Mouse (Mus musculus) limb, embryonic 15.5 days (tissue): Measurements from ENCODE around the gene Notch2. TPM values are rescaled to one million over a fixed set of nuclear protein-coding genes. Genes with fewer than 3 reads are reported as not detected.

Experiments
- ATAC-seq: fragments of 200-750 bp; cut with Nextera tagmentation; 2 replicates; pipeline ENCODE4 v1.8.0; 2017; ENCODE audit warnings: low read depth, moderate TSS enrichment; ENCODE audit not compliant: insufficient number of reproducible peaks, low FRiP score, low TSS enrichment
- H3K27ac ChIP-seq: fragments of 300-500 bp; sonication (generic); 2 replicates; pipeline ENCODE4 v1.5.1; 2015; ENCODE audit warnings: moderate library complexity, mild to moderate bottlenecking, inconsistent platforms
- H3K27me3 ChIP-seq: fragments of 300-500 bp; sonication (generic); 2 replicates; pipeline ENCODE4 v1.6.1; 2015; ENCODE audit warnings: inconsistent platforms
- H3K36me3 ChIP-seq: fragments of 300-500 bp; sonication (generic); 2 replicates; pipeline ENCODE4 v1.6.1; 2015; ENCODE audit warnings: inconsistent platforms
- H3K4me1 ChIP-seq: fragments of 300-500 bp; sonication (generic); 2 replicates; pipeline ENCODE4 v1.6.1; 2015; ENCODE audit warnings: inconsistent platforms
- H3K4me2 ChIP-seq: fragments of 300-500 bp; sonication (generic); 2 replicates; pipeline ENCODE4 v1.6.1; 2015; ENCODE audit warnings: mild to moderate bottlenecking, inconsistent platforms
- H3K4me3 ChIP-seq: fragments of 300-500 bp; sonication (generic); 2 replicates; pipeline ENCODE4 v1.5.1; 2015; ENCODE audit warnings: mild to moderate bottlenecking, inconsistent platforms
- H3K9ac ChIP-seq: fragments of 300-500 bp; sonication (generic); 2 replicates; pipeline ENCODE4 v1.6.1; 2015; ENCODE audit warnings: inconsistent platforms
- H3K9me3 ChIP-seq: fragments of 300-500 bp; sonication (generic); 2 replicates; pipeline ENCODE4 v1.6.1; 2016; ENCODE audit warnings: inconsistent platforms
- WGBS: fragments of 180-500 bp; shearing (Covaris S2); methylation state at CpG from one replicate; pipeline ENCODE4 v1.1.7; 2015; 5-methylcytosine and 5-hydroxymethylcytosine counted together
- polyA plus RNA-seq: library from polyadenylated mRNA; unstranded; fragments of >200 nt; fragmentation: Nextera tagmentation; extraction: Ambion mirVana; gene quantifications from 2 replicates; pipeline ENCODE4 v1.2.1, GENCODE M21; 2015

Notch2 gene
- polyA plus RNA-seq, 1 experiment from 2014 or later: 40.8 TPM

- Histone ChIP-seq H3K27me3 (no peaks in the 10 kb centered on the region), H3K9ac (no peak overlapping the region), H3K4me1 (peaks cover 3% of the 10 kb centered on the region; the same call in 1 of the 2 replicates), H3K27ac (no peak overlapping the region), H3K4me3 (no peak overlapping the region), H3K36me3 (no peaks in the 10 kb centered on the region), H3K9me3 (no peaks in the 10 kb centered on the region), H3K4me2 (no peak overlapping the region)
- no peak for ATAC-seq
- WGBS: 40% methylated on average over 9 of the region's 9 CpGs
Observed at GRCm38 (mm10) chr3:98197711-98198532, 184.6 kb downstream of the Notch2 start.

- no peak overlapping the region for H3K4me2 ChIP-seq
Observed at GRCm38 (mm10) chr3:98199747-98200146, 186.4 kb downstream of the Notch2 start.

More at GRCm38 (mm10) chr3:98199747-98200146, 186.4 kb downstream of the Notch2 start:
- H3K4me1 ChIP-seq: peaks cover 3% of the 10 kb centered on the region; the same call in 1 of the 2 replicates
- H3K27ac ChIP-seq: no peak overlapping the region
- H3K27me3 ChIP-seq: no peaks in the 10 kb centered on the region
- 52% methylated on average over 5 of the region's 5 CpGs for WGBS
- ATAC-seq: no peak
- H3K4me3 ChIP-seq: no peak overlapping the region
- no peaks in the 10 kb centered on the region for H3K9me3 ChIP-seq
- no peak overlapping the region for H3K9ac ChIP-seq
- no peaks in the 10 kb centered on the region for H3K36me3 ChIP-seq

Other genes with a start within 250 kb of the Notch2 start
- gene Pde4dip, start 124.8 kb upstream of the Notch2 start, polyA plus RNA-seq: 33.6 and 48.9 TPM in 2 replicates
- 180 and 181 TPM in 2 replicates for gene Sec22b, start 112.3 kb upstream of the Notch2 start, polyA plus RNA-seq
- not detected in 2 replicates for gene Adam30, start 147.1 kb downstream of the Notch2 start, polyA plus RNA-seq
- not detected in 2 replicates for gene Reg4, start 208.6 kb downstream of the Notch2 start, polyA plus RNA-seq